Mouse (Mus musculus) kidney, adult 2 months (tissue): Measurements from ENCODE around the gene Khdc4.

Source experiments
- CTCF ChIP-seq: fragments of 200-500 bp; conservative IDR thresholded peaks from 2 replicates; pipeline ENCODE4 v1.5.1; 2011; ENCODE audit warnings: low read depth, mild to moderate bottlenecking, control low read depth, low read length, moderate library complexity, mixed read lengths; ENCODE audit not compliant: insufficient read depth, insufficient read length
- POLR2A ChIP-seq: fragments of 200-500 bp; IDR thresholded peaks from one replicate; pipeline ENCODE4 v1.6.1; 2011; ENCODE audit warnings: low read depth, low read length, control low read depth

DNA sequence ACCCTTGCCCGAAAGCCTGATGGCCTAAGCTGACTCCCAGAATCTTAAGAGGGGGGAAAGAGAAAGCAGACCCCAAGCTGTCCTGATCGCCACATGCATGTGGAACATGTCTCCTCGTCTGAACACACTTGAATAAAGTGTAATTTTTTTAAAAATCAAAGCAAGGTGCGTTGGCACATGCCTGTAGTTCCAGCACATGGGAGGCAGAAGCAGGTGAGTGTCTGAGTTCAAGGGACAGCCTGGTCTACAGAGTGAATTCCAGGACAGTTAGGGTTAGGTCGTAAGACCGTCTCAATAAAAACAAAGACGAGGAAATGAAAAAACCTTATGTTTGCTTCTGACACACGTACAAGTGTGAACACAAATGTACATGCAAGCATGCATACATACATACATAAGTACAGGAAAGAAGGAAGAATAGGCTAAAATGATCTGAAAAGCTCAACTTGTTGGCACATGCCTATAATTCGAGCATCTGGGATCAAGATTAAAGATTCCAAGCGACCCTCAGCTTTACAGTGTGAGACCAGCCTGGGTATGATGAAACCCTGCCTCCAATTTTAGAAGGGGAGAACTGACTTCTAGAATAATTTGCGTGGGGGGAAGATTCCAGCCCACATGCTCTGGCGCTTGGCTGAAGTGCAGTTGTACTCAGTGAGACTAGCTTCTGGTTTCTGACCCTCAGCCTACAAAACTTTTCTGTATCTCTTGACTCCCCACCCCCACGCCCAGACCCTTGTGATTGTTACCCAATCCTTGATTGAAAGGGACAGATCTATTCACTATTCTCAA, 34.7 kb upstream of the Khdc4 start:
- no peak for TF ChIP-seq POLR2A
- no peak for TF ChIP-seq CTCF
